Mouse (Mus musculus) C2C12 (cell line): ENCODE data around the gene Gdnf. TPM values are rescaled to one million over a fixed set of nuclear protein-coding genes. Genes with fewer than 3 reads are reported as not detected.

Experiments used
- H3K27me3 ChIP-seq: one replicate; pipeline ENCODE4 v1.6.1; 2011; ENCODE audit not compliant: control insufficient read depth, insufficient read depth, insufficient read length
- H3K36me3 ChIP-seq: one replicate; pipeline ENCODE4 v1.6.1; 2011; ENCODE audit not compliant: control insufficient read depth, insufficient read depth
- H3K4me3 ChIP-seq: one replicate; pipeline ENCODE4 v1.5.1; 2011; ENCODE audit warnings: mild to moderate bottlenecking, control low read depth; ENCODE audit not compliant: poor library complexity, insufficient read depth, severe bottlenecking
- H3K79me2 ChIP-seq: one replicate; pipeline ENCODE4 v1.6.1; 2011; ENCODE audit not compliant: control insufficient read depth, insufficient read depth
- H3K79me3 ChIP-seq: one replicate; pipeline ENCODE4 v1.6.1; 2011; ENCODE audit warnings: low read depth, control low read depth
- H3ac ChIP-seq: one replicate; pipeline ENCODE3; 2011; ENCODE audit warnings: low read depth; ENCODE audit not compliant: control insufficient read depth, insufficient read length
- CEBPB ChIP-seq: IDR thresholded peaks from one replicate; pipeline ENCODE4 v1.6.1; 2011; ENCODE audit warnings: low read depth, mild to moderate bottlenecking, control low read depth, moderate library complexity
- CTCF ChIP-seq: IDR thresholded peaks from one replicate; pipeline ENCODE4 v1.5.1; 2011; ENCODE audit not compliant: control insufficient read depth, insufficient read depth, insufficient read length
- FOSL1 ChIP-seq: IDR thresholded peaks from one replicate; pipeline ENCODE4 v1.8.0; 2011; ENCODE audit warnings: mild to moderate bottlenecking, low read length; ENCODE audit not compliant: poor library complexity, insufficient read depth, severe bottlenecking
- MAX ChIP-seq: IDR thresholded peaks from one replicate; pipeline ENCODE4 v1.6.1; 2011; ENCODE audit warnings: mild to moderate bottlenecking, control low read depth
- MYOD1 ChIP-seq: IDR thresholded peaks from one replicate; pipeline ENCODE4 v1.6.1; 2011; ENCODE audit warnings: low read depth; ENCODE audit not compliant: control insufficient read depth, insufficient read length
- MYOG ChIP-seq: IDR thresholded peaks from one replicate; pipeline ENCODE4 v1.6.1; 2011; ENCODE audit not compliant: control insufficient read depth, insufficient read length; ENCODE audit errors: extremely low read depth
- USF1 ChIP-seq: IDR thresholded peaks from one replicate; pipeline ENCODE4 v1.6.1; 2011; ENCODE audit warnings: low read depth, mild to moderate bottlenecking, control low read depth, moderate library complexity
- polyA plus RNA-seq: library from polyadenylated mRNA; unstranded; fragments of >200 nt; fragmentation: generic; extraction: Trizol; gene quantifications from one replicate; pipeline ENCODE4 v1.2.1, GENCODE M21; 2012; ENCODE audit warnings: missing spikeins

The Gdnf gene
- polyA plus RNA-seq, 1 experiment: 4.2 TPM

DNA sequence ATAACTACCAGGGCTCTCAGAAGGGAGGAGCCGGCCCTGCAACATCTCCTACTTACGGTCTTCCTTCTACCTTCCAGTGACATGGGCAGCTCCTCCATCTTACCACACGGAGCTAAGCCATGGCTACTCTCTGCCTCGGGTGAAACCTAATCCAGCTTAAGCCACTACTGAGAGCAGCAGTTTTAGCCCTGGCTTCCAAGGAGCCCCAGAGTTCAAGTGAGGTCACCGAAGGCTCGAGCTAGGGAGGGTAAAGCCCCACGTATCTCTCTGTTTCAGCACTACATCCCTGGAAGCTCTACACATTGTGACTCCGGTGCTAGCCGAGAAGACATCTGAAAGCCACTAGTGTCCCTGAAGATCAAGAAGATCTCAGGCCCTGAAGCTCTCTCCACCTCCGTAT, 74.5 kb downstream of the Gdnf start:
- no peaks in the 10 kb centered on the region for H3K79me2 ChIP-seq
- no peaks in the 10 kb centered on the region for H3K27me3 ChIP-seq
- no peak overlapping the region for H3K4me3 ChIP-seq
- H3K79me3 ChIP-seq: no peaks in the 10 kb centered on the region
- peaks cover 44% of the 10 kb centered on the region for H3K36me3 ChIP-seq
- no peak for TF ChIP-seq USF1
- H3ac ChIP-seq: no peak overlapping the region

DNA sequence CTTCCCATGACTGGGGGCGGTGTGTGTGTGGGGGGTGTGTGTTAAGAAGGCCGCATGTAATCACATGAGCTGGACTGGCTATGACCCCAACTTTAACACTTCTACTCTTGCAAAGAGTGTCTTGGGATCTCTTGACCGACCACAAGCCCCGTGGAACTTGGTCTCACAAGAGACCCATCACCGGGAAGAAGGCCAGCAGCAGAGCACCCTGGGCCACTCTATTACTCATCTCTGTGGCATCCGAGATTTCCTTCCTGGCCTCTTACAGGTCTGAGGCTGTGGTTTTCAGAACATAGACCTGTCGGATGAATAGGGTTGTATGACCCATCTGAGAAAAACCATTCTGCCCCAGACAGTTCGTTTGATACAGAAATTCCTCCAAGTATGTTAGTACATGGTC, 75.9 kb downstream of the Gdnf start:
- Histone ChIP-seq H3ac (no peak overlapping the region), H3K79me2 (no peaks in the 10 kb centered on the region), H3K79me3 (no peaks in the 10 kb centered on the region), H3K27me3 (no peaks in the 10 kb centered on the region), H3K4me3 (no peak overlapping the region), H3K36me3 (peaks cover 37% of the 10 kb centered on the region)
- peak; percentile 74 for TF ChIP-seq FOSL1
- TF ChIP-seq USF1: no peak
- TF ChIP-seq CTCF: no peak
- TF ChIP-seq CEBPB: peak; percentile 0
- TF ChIP-seq MAX: no peak
- peak; percentile 9 for TF ChIP-seq MYOD1
- no peak for TF ChIP-seq MYOG
